Comparison of ENCODE assay signal across 8 mouse cellular contexts in the genomic region with DNA sequence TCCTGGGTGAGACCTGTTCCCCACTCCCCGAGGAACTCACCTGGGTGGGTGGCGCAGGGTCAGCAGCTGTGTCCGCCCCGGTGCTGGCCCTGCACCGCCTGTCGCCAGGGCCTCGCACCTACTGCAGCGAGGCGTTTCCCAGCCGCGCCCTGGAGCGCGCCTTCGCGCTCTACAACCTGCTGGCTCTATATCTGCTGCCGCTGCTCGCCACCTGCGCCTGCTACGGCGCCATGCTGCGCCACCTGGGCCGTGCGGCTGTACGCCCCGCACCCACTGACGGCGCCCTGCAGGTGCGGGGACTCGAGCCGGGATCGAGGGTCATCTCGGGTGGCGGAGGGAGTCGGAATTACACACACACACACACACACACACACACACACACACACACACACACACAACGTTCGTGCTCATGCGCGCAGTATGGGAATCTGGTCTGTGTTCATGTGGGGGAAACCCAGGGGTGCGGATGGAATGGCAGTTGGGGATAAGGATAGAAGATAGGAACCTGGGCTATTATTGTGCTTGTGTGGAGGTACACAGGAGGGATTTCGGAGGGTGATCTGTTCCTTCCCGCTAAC. TPM values are rescaled to one million over a fixed set of nuclear protein-coding genes. Genes with fewer than 3 reads are reported as not detected.
DNase-seq lines count a peak whose midpoint lies in the region; ATAC-seq and TF ChIP-seq lines count a peak whose summit lies in the region.

A gene (minus strand): TSS at position 251 of the 578 bp plus-strand sequence.

- H3K4me1 ChIP-seq in CH12.LX (ENCODE audit: control insufficient read depth in 1 of 2, insufficient read depth in 2 of 2), result peaks cover 3 to 32% of the 10 kb centered on the region in 2 experiments
- H3K4me1 ChIP-seq in embryonic facial prominence, embryonic 14.5 days (ENCODE audit: control insufficient read depth, insufficient read depth, low read length), result peaks cover 18% of the 10 kb centered on the region
- peaks cover 32% of the 10 kb centered on the region for H3K4me1 ChIP-seq in heart, embryonic 16.5 days (ENCODE audit: control insufficient read depth, insufficient read depth, low read length)
- H3K4me1 ChIP-seq in neural tube, embryonic 13.5 days (replicated peaks), result peaks cover 37% of the 10 kb centered on the region

- H3K27ac ChIP-seq in CH12.LX (ENCODE audit: insufficient read depth, low read depth), result no peak within 1 kb of the TSS
- no peak within 1 kb of the TSS for H3K27ac ChIP-seq in embryonic facial prominence, embryonic 14.5 days (replicated peaks; ENCODE audit: low read depth, low read length)
- no peak within 1 kb of the TSS for H3K27ac ChIP-seq in heart, embryonic 16.5 days (ENCODE audit: low read length)
- no peak within 1 kb of the TSS for H3K27ac ChIP-seq in neural tube, embryonic 13.5 days (replicated peaks)

- no peak within 1 kb of the TSS for H3K4me3 ChIP-seq in CH12.LX (replicated peaks in 1 of 3; ENCODE audit: low read depth in 2 of 3, low read length in 2 of 3, poor library complexity in 1 of 3)
- peak within 1 kb of the TSS; percentile 32 for H3K4me3 ChIP-seq in embryonic facial prominence, embryonic 14.5 days (ENCODE audit: low read depth, low read length)
- H3K4me3 ChIP-seq in heart, embryonic 16.5 days (ENCODE audit: low read length), result peak within 1 kb of the TSS; percentile 42
- H3K4me3 ChIP-seq in neural tube, embryonic 13.5 days, result peak within 1 kb of the TSS; percentile 27

- dilution Hi-C loops in CH12.LX (cut with MboI; ENCODE audit: extremely low pct_ligation_motif_present, extremely low pct_unique_long_range_greater_than_20kb, low sequenced_read_pairs), result no loop called here

- H3K9ac ChIP-seq in CH12.LX (ENCODE audit: insufficient read depth, low read depth), result no peak within 1 kb of the TSS
- no peak within 1 kb of the TSS; the same call in 1 of the 2 replicates for H3K9ac ChIP-seq in embryonic facial prominence, embryonic 14.5 days (ENCODE audit: low read depth, low read length)
- peak within 1 kb of the TSS; percentile 67 for H3K9ac ChIP-seq in heart, embryonic 16.5 days (ENCODE audit: low read length)
- H3K9ac ChIP-seq in neural tube, embryonic 13.5 days, result peak within 1 kb of the TSS; percentile 60

- DNase-seq in cerebellum, adult 9-11 months, result peak; percentile 58
- no peak for DNase-seq in cerebellum, adult 11-12 months
- no peak for DNase-seq in CH12.LX (ENCODE audit: extremely low read depth)
- no peak for DNase-seq in embryonic facial prominence, embryonic 14.5 days (ENCODE audit: low spot score)
- no peak for DNase-seq in left cerebral cortex, postnatal 4 days
- no peak for DNase-seq in ovary, postnatal 10 days (ENCODE audit: low spot score)

- in situ Hi-C loops in CH12.LX (cut with MboI; ENCODE audit: low pct_ligation_motif_present, low pct_unique_long_range_greater_than_20kb, low sequenced_read_pairs), result loop anchor here (5.0 kb wide), 1 partner anchor 89 kb away; no protein-coding TSS in a partner anchor

- intact Hi-C loops in left cerebral cortex, postnatal 4 days (cut with DNase I), result loop anchor here (10.0 kb wide), 1 partner anchor 86 kb away; no protein-coding TSS in a partner anchor

- no peak for ATAC-seq in embryonic facial prominence, embryonic 14.5 days (ENCODE audit: low read depth)
- no peak for ATAC-seq in heart, embryonic 16.5 days (replicated peaks; ENCODE audit: extremely low read depth, insufficient read depth, low FRiP score)
- no peak for ATAC-seq in neural tube, embryonic 13.5 days (ENCODE audit: low read depth)

- no peak for TF ChIP-seq RAD21 in CH12.LX (IDR thresholded peaks at IDR 0.05; ENCODE audit: low read depth, low read length)

- TF ChIP-seq EP300 in CH12.LX (IDR thresholded peaks at IDR 0.05; ENCODE audit: low read length), result no peak

- H3K9me3 ChIP-seq in CH12.LX (replicated peaks; ENCODE audit: low read length), result peaks cover 4% of the 10 kb centered on the region
- no peaks in the 10 kb centered on the region for H3K9me3 ChIP-seq in embryonic facial prominence, embryonic 14.5 days (ENCODE audit: control insufficient read depth, low read length)
- no peaks in the 10 kb centered on the region for H3K9me3 ChIP-seq in heart, embryonic 16.5 days (replicated peaks; ENCODE audit: control insufficient read depth, low read length)
- H3K9me3 ChIP-seq in neural tube, embryonic 13.5 days, result no peaks in the 10 kb centered on the region

- no peaks in the 10 kb centered on the region for H3K36me3 ChIP-seq in CH12.LX (replicated peaks in 1 of 2; ENCODE audit: control insufficient read depth in 1 of 2, insufficient read depth in 1 of 2, low read length in 1 of 2)
- no peaks in the 10 kb centered on the region for H3K36me3 ChIP-seq in embryonic facial prominence, embryonic 14.5 days (ENCODE audit: control insufficient read depth, insufficient read depth, low read length)
- no peaks in the 10 kb centered on the region for H3K36me3 ChIP-seq in heart, embryonic 16.5 days (ENCODE audit: control insufficient read depth, insufficient read depth)
- H3K36me3 ChIP-seq in neural tube, embryonic 13.5 days, result no peaks in the 10 kb centered on the region

- H3K27me3 ChIP-seq in CH12.LX (replicated peaks), result no peaks in the 10 kb centered on the region
- H3K27me3 ChIP-seq in embryonic facial prominence, embryonic 14.5 days (replicated peaks; ENCODE audit: control insufficient read depth, insufficient read depth, low read length), result peaks cover 60% of the 10 kb centered on the region
- H3K27me3 ChIP-seq in heart, embryonic 16.5 days (ENCODE audit: control insufficient read depth, insufficient read depth, low read length), result peaks cover 57% of the 10 kb centered on the region
- H3K27me3 ChIP-seq in neural tube, embryonic 13.5 days, result peaks cover 72% of the 10 kb centered on the region

- no peak for TF ChIP-seq POLR2A in CH12.LX (IDR thresholded peaks at IDR 0.05; ENCODE audit: low read depth, low read length)

- no peak for TF ChIP-seq CTCF in CH12.LX (conservative IDR thresholded peaks at IDR 0.05 in 1 of 2, IDR thresholded peaks at IDR 0.05 in 1 of 2; ENCODE audit: low read depth in 2 of 2, low read length in 2 of 2)

- no peak within 1 kb of the TSS for H3K4me2 ChIP-seq in CH12.LX (ENCODE audit: insufficient read depth, low read depth, poor library complexity, severe bottlenecking)
- H3K4me2 ChIP-seq in embryonic facial prominence, embryonic 14.5 days (ENCODE audit: low read depth, low read length), result peak within 1 kb of the TSS; percentile 49
- peak within 1 kb of the TSS; percentile 65 for H3K4me2 ChIP-seq in heart, embryonic 16.5 days (ENCODE audit: low read depth, low read length)
- H3K4me2 ChIP-seq in neural tube, embryonic 13.5 days, result peak within 1 kb of the TSS; percentile 51

- WGBS in embryonic facial prominence, embryonic 14.5 days, result 6% methylated on average over 14 of the region's 41 CpGs
- 6% methylated on average over 41 of the region's 41 CpGs for WGBS in heart, embryonic 16.5 days
- 3% methylated on average over 41 of the region's 41 CpGs for WGBS in neural tube, embryonic 13.5 days

- no peaks in the 10 kb centered on the region; the same call in 1 of the 2 replicates for H3K79me2 ChIP-seq in CH12.LX (replicated peaks; ENCODE audit: control insufficient read depth, extremely low read depth, insufficient read depth, poor library complexity, severe bottlenecking)

TF ChIP-seq in CH12.LX, 34 proteins besides CTCF, POLR2A, EP300 and RAD21:
- TF ChIP-seq NRF1 (IDR thresholded peaks at IDR 0.05; ENCODE audit: low read depth, low read length), result no peak
- TF ChIP-seq ZC3H11A (IDR thresholded peaks at IDR 0.05; ENCODE audit: low read depth, low read length), result no peak
- no peak for TF ChIP-seq PAX5 (IDR thresholded peaks at IDR 0.05; ENCODE audit: low read length)
- no peak for TF ChIP-seq KAT2A (IDR thresholded peaks at IDR 0.05; ENCODE audit: insufficient replicate concordance, low read length)
- TF ChIP-seq POLR2AphosphoS2 (IDR thresholded peaks at IDR 0.05; ENCODE audit: low read depth, low read length), result no peak
- no peak for TF ChIP-seq NELFE (IDR thresholded peaks at IDR 0.05; ENCODE audit: low read depth, low read length)
- no peak for TF ChIP-seq JUND (conservative IDR thresholded peaks at IDR 0.05; ENCODE audit: low read depth, low read length)

RNA-seq across cellular contexts. Expression of the gene that starts here (rescaled TPM):
- total RNA-seq in CH12.LX (2012; rRNA removed) (20.9 and 22.3 TPM in 2 replicates), CH12.LX (2014; rRNA removed) (8.9 and 10.5 TPM in 2 replicates)
- polyA plus RNA-seq in CH12.LX (2012; ENCODE audit: insufficient read length, low read depth), result 53.2 and 59.4 TPM in 2 replicates
- 114 and 124 TPM in 2 replicates for polyA plus RNA-seq in embryonic facial prominence, embryonic 14.5 days (2014; fragmentation: Nextera tagmentation; extraction: Ambion mirVana)
- 112 and 114 TPM in 2 replicates for polyA plus RNA-seq in heart, embryonic 16.5 days (2015; fragmentation: Nextera tagmentation; extraction: Ambion mirVana)
- 100 to 1,000 TPM; 307 to 309 TPM for total RNA-seq in left cerebral cortex, postnatal 4 days (2021)
- polyA plus RNA-seq in neural tube, embryonic 13.5 days (2015; fragmentation: Nextera tagmentation; extraction: Ambion mirVana), result 237 and 249 TPM in 2 replicates

Comparison
In these comparisons a context has a peak if more than half of its experiments do, and no peak if none do; other contexts are left out.
1. RNA of the gene that starts here (total RNA-seq): 307 to 309 TPM in left cerebral cortex, postnatal 4 days; 8.9 to 22.3 TPM in CH12.LX; every median in the first group is over 10 times any median in the second.
2. H3K4me3 ChIP-seq: peak in embryonic facial prominence, embryonic 14.5 days (single experiment), heart, embryonic 16.5 days (single experiment) and neural tube, embryonic 13.5 days (single experiment); none in CH12.LX (0 of 3).
3. H3K9ac ChIP-seq: peak in heart, embryonic 16.5 days (single experiment) and neural tube, embryonic 13.5 days (single experiment); none in CH12.LX (single experiment) and embryonic facial prominence, embryonic 14.5 days (single experiment).